Comparison of ENCODE assay signal across 8 mouse cellular contexts in genomic region chr5:18445969-18446368, GRCm38 (mm10).
DNase-seq lines count a peak whose midpoint lies in the region; ATAC-seq and TF ChIP-seq lines count a peak whose summit lies in the region.

No protein-coding gene starts in this region.

- no peaks in the 10 kb centered on the region for H3K36me3 ChIP-seq in kidney, embryonic 14.5 days (ENCODE audit: control insufficient read depth, insufficient read depth, low read length)
- H3K36me3 ChIP-seq in forebrain, embryonic 12.5 days (replicated peaks): no peaks in the 10 kb centered on the region
- H3K36me3 ChIP-seq in hindbrain, postnatal 0 days (ENCODE audit: insufficient read depth, low read length): no peaks in the 10 kb centered on the region
- no peaks in the 10 kb centered on the region for H3K36me3 ChIP-seq in midbrain, embryonic 13.5 days

- no peaks in the 10 kb centered on the region for H3K9me3 ChIP-seq in kidney, embryonic 14.5 days (ENCODE audit: control insufficient read depth, low read length)
- no peaks in the 10 kb centered on the region for H3K9me3 ChIP-seq in forebrain, embryonic 12.5 days
- H3K9me3 ChIP-seq in hindbrain, postnatal 0 days (ENCODE audit: low read length): no peaks in the 10 kb centered on the region
- no peaks in the 10 kb centered on the region for H3K9me3 ChIP-seq in midbrain, embryonic 13.5 days

- TF ChIP-seq CTCF in hindbrain, postnatal 0 days (IDR thresholded peaks at IDR 0.05; ENCODE audit: low read depth): peak; percentile 78
- TF ChIP-seq CTCF in left cerebral cortex, adult 2 months (IDR thresholded peaks at IDR 0.05): peak; percentile 72

- H3K4me2 ChIP-seq in kidney, embryonic 14.5 days (replicated peaks; ENCODE audit: low read depth, low read length): no peak overlapping the region
- H3K4me2 ChIP-seq in forebrain, embryonic 12.5 days: no peak overlapping the region
- no peak overlapping the region for H3K4me2 ChIP-seq in hindbrain, postnatal 0 days (ENCODE audit: low read depth, low read length)
- no peak overlapping the region for H3K4me2 ChIP-seq in midbrain, embryonic 13.5 days (replicated peaks)

- intact Hi-C loops in left cerebral cortex, adult 2 months (cut with DNase I): loop anchor here (1.0 to 10.0 kb wide), 3 partner anchors 358 to 631 kb away; no protein-coding TSS in a partner anchor

- H3K4me1 ChIP-seq in kidney, embryonic 14.5 days (ENCODE audit: control insufficient read depth, insufficient read depth, low read length): no peaks in the 10 kb centered on the region
- no peaks in the 10 kb centered on the region for H3K4me1 ChIP-seq in forebrain, embryonic 12.5 days
- no peaks in the 10 kb centered on the region for H3K4me1 ChIP-seq in hindbrain, postnatal 0 days (ENCODE audit: insufficient read depth, low read length)
- no peaks in the 10 kb centered on the region for H3K4me1 ChIP-seq in midbrain, embryonic 13.5 days (replicated peaks)

- H3K27me3 ChIP-seq in kidney, embryonic 14.5 days (ENCODE audit: control insufficient read depth, insufficient read depth, low read length): no peaks in the 10 kb centered on the region
- no peaks in the 10 kb centered on the region for H3K27me3 ChIP-seq in forebrain, embryonic 12.5 days
- H3K27me3 ChIP-seq in hindbrain, postnatal 0 days (ENCODE audit: insufficient read depth, low read length): no peaks in the 10 kb centered on the region
- no peaks in the 10 kb centered on the region for H3K27me3 ChIP-seq in midbrain, embryonic 13.5 days

- H3K9ac ChIP-seq in kidney, embryonic 14.5 days (ENCODE audit: low read depth, low read length): no peak overlapping the region
- H3K9ac ChIP-seq in forebrain, embryonic 12.5 days: no peak overlapping the region
- H3K9ac ChIP-seq in hindbrain, postnatal 0 days (replicated peaks; ENCODE audit: low read length): no peak overlapping the region
- no peak overlapping the region for H3K9ac ChIP-seq in midbrain, embryonic 13.5 days (replicated peaks)

- H3K4me3 ChIP-seq in kidney, embryonic 14.5 days (ENCODE audit: low read length): no peak overlapping the region
- no peak overlapping the region for H3K4me3 ChIP-seq in forebrain, embryonic 12.5 days (replicated peaks)
- H3K4me3 ChIP-seq in hindbrain, postnatal 0 days (ENCODE audit: low read length): no peak overlapping the region
- H3K4me3 ChIP-seq in left cerebral cortex, adult 2 months: no peak overlapping the region
- H3K4me3 ChIP-seq in midbrain, embryonic 13.5 days (replicated peaks): no peak overlapping the region

- ATAC-seq in kidney, embryonic 14.5 days (ENCODE audit: low FRiP score, low TSS enrichment): no peak
- peak; percentile 84 for ATAC-seq in forebrain, embryonic 12.5 days (ENCODE audit: low FRiP score)
- ATAC-seq in hindbrain, postnatal 0 days: peak; percentile 71; the same call in 1 of the 2 replicates
- ATAC-seq in midbrain, embryonic 13.5 days: peak; percentile 82; the same call in 1 of the 2 replicates

- DNase-seq in kidney, adult 18-20 months: peak; percentile 53
- DNase-seq in c-Kit-positive CD71-negative TER-119-negative erythroid progenitor cells, embryonic 14.5 days (ENCODE audit: low read depth): peak; percentile 34
- DNase-seq in hindbrain, postnatal 0 days (ENCODE audit: low spot score): peak; percentile 93
- peak; percentile 71 to 75 for DNase-seq in left cerebral cortex, adult 2 months (ENCODE audit: extremely low spot score in 1 of 2, low spot score in 2 of 2)
- DNase-seq in urinary bladder, postnatal 36 days (ENCODE audit: low spot score in 2 of 2): peak; percentile 35 to 49

- WGBS in kidney, embryonic 14.5 days: 24% methylated on average over 7 of the region's 8 CpGs
- 26% methylated on average over 8 of the region's 8 CpGs for WGBS in forebrain, embryonic 12.5 days
- WGBS in hindbrain, postnatal 0 days: 22% methylated on average over 8 of the region's 8 CpGs
- WGBS in midbrain, embryonic 13.5 days: 25% methylated on average over 8 of the region's 8 CpGs

- no peak overlapping the region for H3K27ac ChIP-seq in kidney, embryonic 14.5 days (ENCODE audit: low read depth, low read length)
- H3K27ac ChIP-seq in forebrain, embryonic 12.5 days: no peak overlapping the region
- H3K27ac ChIP-seq in hindbrain, postnatal 0 days: no peak overlapping the region
- H3K27ac ChIP-seq in left cerebral cortex, adult 2 months: no peak overlapping the region
- H3K27ac ChIP-seq in midbrain, embryonic 13.5 days: no peak overlapping the region

Comparison
In these comparisons a context has a peak if more than half of its experiments do, and no peak if none do; other contexts are left out.
1. DNase-seq: peak in every context shown above with its lines; median percentile 93 in hindbrain, postnatal 0 days; 73 in left cerebral cortex, adult 2 months; 53 in kidney, adult 18-20 months; 42 in urinary bladder, postnatal 36 days; 34 in c-Kit-positive CD71-negative TER-119-negative erythroid progenitor cells, embryonic 14.5 days.